Mouse (Mus musculus) bone marrow macrophage, adult 2 months (primary cell): ENCODE results near the gene Gm42674.

Source experiments
- CTCF ChIP-seq: IDR thresholded peaks from 2 replicates; pipeline ENCODE4 v1.5.1; 2012; ENCODE audit warnings: low read depth, mild to moderate bottlenecking, low read length, moderate library complexity
- POLR2A ChIP-seq: IDR thresholded peaks from 2 replicates; pipeline ENCODE4 v1.6.1; 2012; ENCODE audit warnings: mild to moderate bottlenecking, low read depth, low read length, borderline replicate concordance

DNA sequence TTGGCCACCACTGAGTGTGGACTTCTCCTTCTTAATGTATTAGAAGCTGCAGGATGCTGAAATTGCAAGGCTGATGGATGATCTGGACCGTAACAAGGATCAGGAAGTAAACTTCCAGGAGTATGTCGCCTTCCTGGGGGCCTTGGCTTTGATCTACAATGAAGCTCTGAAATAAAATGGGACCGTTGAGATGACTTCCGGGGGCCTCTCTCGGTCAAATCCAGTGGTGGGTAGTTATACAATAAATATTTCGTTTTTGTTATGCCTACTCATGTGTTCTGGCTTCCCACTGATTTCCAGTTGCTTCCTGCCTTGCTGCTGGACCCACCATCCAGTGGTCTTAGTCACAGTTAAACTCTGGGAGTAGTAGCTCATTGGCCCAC lies 12.4 kb downstream of the Gm42674 start:
- TF ChIP-seq CTCF (no peak), POLR2A (no peak)
